Mouse (Mus musculus) embryo, embryonic 10 days (tissue): ENCODE measurements around the gene Syce2.

Experiments
- DNase-seq: peaks from one replicate; pipeline ENCODE4 v3.0.0-alpha.2; 2015; ENCODE audit warnings: low spot score

Gene Syce2

DNA sequence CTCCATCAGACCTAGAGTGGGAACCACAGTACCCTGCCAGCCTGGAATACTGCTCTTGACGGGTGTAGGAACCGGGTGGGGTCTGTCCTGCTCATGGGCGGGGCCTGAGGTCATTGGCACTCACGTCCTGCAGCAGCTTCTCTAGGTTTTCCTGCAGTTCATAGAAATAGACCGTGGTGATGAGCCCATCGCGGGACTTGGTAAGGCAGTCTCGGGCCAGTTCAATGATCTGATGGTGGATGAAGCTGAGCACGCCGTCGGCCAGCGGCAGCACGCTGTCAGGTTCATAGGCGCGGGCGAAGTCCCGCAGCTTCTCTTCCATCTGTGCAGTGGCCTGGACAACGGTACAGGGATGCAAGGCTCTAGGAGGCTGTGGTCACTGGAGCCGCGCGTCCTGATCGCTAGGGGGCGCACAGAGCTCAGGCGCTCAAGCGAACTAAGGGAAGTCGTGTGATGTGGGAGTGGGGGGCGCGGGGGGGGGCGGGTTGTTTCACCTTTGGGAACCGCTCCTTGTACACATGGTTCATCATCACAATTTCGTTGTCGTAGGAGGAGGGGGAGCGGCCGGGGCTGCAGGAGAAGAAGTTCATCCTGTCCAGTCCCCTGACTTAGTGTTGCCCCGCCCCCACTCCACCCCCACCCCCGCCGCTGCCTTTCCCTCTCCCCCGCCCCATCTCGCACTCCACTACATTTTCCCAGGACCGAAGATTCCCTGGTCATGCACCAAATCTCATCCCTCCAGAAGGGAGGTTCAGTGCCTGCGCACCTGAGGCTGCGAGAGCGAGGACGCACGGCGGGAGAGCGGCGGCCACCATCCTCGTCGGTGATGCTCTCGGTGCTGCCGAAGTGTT lies 56.8 kb downstream of the Syce2 start:
- peak; percentile 91 for DNase-seq

DNA sequence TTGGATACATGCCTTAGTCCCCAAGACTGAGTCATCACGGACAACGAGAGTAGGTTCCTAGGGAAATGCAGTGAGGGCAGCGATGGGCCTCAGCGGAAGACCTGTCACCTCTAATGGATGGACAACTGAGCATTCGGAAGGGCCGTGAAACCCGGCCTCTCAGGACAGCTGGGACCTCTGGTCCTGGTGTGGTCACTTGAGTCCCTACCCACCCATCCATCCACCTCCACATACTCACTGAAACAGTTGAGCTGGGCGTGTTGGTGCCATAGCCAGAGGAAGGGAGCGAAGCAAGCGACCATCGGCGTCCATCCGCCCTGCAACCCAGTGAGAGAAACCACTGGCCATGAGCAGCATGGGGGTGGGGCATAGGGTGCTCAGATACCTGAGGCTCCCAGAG lies 58.7 kb downstream of the Syce2 start:
- no peak for DNase-seq

DNA sequence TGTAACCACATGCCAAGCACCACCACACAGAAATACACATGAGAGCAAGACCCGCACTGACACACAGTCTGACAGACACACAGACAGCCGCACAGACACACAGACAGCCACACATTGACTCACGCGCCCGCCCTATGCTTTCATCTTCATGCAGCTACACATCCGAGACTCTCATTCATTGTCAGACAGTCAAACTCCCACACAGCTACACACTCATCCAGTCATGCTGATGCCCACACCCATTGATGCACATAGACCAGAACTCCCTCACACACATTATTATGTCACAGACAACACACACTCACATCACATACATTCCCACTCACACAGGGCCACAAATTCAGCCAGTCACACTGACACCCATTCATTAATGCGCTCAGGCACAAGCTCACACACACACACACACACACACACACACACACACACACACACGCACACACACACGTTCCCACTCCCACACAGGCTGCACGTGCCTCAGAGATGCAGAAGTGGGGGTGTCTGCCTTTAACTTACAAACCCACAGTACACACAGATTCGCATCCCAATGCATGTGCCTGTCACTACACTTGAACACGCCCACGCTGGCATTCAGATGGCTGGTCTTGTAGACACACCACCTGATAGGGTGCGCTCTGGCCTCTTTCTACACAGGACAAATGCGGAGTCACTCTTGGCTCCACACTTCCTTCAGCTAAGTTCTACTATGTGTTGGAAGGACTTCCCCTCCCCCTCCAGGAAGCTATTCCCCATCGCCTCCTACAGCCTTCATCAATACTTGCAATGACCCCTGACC lies 62.1 kb downstream of the Syce2 start:
- DNase-seq, result no peak

DNA sequence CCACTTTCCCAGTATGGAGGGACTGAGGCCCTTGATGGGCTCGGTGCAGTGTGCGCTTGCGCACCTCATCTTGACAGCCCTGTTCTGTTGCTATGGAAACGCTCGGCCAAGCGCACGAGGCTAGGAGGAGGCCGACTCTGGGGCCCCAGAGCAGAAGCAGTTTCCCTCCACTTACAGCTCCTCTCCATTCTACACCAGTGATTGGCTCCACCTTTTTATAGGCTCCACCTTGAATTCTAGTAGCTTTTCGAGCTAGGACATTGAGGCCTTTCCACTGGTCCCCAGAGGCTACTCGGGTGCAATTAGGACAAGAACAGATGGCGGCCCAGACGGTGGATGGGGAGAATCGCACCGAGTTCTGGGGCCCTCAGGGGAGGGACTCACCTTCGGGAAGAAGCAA lies 62.9 kb downstream of the Syce2 start:
- peak; percentile 91 for DNase-seq

DNA sequence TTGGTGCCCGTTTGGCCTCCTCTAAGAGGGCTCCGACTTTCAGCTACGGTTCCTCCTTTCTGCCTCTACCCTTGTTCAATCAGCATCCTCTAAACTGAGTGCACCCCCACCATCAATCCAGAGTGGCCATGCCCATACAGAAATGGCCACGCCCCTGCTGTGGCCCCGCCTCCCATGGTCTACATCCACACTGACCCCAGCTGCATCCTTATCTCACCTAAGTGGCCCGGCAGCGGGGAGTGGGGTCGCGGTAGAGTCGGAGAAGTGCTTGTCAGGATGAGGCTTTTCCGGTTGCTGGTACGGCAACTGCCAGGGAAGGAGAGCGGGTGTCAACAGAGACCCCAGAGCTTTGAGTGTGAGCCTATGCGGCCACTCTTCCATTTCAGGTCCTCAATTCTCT lies 63.6 kb downstream of the Syce2 start:
- no peak for DNase-seq

DNA sequence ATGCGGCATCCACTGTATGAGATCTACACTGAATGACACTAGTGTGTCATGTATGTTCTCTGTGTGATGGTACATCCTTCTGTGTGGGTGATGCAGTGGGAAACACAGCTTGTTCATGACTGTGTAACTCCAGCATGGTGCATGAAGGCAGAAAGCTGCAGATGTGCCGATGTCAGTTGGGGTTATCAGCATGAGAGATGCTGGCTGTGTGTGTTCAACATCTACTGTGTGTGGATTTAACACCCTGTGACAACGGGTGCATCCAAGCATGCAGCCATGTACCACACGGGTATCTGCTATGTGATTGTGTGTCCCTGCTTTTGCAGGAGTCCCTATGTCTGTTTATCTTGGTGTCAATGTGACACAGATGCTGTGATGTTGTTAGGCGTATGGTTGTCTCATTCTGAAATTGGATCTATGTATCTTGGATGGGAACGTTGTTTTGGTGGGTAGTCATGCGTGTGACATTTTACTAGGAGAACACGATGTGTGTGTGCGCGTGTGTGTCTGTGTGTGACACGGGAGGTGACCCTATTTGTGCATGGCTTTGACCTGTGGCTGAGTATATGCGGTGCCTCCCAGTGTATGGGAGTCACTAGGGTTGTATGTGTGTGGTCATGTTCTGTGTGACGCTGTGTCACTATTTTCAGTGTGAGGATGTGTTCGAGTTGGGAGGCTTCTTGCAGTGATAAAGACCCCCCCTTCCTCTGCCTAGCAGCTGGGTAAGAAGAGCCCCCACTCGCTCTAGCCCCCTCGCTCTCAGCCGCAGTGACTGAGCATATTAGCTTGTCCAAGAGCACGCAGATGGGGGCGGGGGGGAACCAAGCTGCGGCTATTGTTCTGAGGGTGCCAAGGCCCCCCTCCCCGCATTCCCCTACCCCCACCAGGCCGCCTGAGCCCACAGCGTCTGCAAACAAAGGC lies 64.4 kb downstream of the Syce2 start:
- DNase-seq, result no peak

DNA sequence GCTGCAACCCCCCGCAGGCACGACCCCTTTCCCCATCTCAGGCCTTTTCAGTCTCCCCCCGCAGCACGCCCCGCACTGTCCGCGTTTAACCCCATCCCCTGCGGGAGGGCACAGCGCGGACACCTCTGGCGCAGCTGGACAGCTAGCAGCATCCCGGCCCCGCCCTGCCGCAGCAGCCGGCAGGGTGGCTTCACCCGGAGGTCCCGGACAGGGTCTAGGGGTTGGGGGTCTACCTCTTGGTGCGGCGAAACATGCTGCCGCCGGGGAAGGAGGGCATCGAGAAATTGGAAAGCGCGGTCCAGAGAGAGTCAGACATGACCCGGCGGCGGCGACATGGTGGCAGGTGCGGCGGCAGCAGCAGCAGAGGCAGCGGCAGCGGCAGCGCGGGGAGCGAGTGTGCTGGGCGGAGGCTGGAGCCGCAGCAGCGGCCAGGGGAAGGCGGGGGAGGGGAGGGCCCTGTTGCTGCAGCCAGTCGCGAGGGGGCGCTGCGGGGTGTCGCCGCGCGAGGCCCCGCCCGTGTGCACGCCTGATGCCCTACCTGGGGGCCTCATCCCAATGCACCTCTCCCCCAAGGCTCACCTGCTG lies 65.1 kb downstream of the Syce2 start, which contains the start of gene Mast1:
Mast1 (minus strand) TSS at position 398 of the 585 bp plus-strand sequence.
- peak; percentile 82 for DNase-seq
